Mouse (Mus musculus): ENCODE results near the gene Lonp2. TPM values are rescaled to one million over a fixed set of nuclear protein-coding genes. Genes with fewer than 3 reads are reported as not detected.

Lonp2 gene
- total RNA-seq (2023) = 10 to 100 TPM; 55.3 to 55.5 TPM

DNA sequence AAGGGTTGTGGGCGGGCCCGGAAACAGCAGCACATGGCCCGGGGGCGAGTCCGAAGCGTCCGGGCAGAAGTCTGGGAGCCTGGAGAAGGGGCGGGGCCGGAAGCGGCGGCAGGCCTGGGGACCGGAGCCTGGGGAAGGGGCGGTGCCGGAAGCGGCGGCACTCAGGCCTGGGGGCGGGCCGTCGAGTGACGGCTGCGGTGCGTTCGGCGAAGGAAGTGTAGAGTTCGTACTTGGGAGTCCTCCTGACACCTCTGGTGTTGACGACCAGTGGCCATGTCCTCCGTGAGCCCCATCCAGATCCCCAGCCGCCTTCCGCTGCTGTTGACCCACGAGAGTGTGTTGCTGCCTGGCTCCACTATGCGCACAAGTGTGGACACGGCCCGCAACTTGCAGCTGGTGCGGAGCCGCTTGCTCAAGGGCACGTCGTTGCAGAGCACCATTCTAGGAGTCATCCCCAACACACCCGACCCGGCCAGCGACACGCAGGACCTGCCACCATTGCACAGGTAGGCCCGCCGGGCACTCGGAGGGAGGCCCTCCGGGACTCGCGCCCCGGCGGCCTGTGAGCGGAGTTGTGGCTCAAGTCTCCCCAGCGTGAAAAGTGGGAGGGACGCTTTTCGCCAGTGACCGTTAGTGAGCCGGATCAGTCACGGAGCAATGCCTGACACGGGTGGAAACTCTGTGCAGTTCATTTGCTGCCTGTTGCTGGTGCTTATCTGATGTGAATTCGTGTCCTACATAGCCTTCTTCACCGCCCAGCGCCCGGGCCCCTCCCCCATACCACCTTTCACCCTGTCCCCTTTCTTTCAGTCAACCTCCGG lies at the start of gene Lonp2:
Gene Lonp2, plus strand, starts transcription at position 133 of the 821 bp plus-strand sequence.

DNA sequence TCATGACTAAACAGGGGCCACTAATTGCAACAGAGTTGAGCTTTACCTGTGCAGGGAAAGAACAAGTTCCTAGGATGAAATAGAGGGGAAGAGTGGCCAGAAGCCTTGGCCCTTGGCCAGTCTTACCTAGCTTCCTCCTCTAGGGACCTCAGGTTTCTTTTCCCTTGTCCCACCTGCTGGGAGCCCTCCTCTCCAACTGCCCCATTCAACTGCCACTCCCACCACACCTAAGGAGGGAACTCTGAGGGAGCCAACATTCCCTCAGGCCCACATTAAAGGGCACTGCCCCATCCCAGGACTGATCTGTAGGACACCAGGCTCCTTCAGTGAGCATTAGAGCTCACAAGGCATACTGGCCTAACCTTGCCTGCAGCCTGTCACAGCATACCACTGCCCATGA lies 43.4 kb upstream of the Lonp2 start, which contains the start of gene Abcc12:
Gene Abcc12, minus strand, starts transcription at position 229 of the 400 bp plus-strand sequence.

DNA sequence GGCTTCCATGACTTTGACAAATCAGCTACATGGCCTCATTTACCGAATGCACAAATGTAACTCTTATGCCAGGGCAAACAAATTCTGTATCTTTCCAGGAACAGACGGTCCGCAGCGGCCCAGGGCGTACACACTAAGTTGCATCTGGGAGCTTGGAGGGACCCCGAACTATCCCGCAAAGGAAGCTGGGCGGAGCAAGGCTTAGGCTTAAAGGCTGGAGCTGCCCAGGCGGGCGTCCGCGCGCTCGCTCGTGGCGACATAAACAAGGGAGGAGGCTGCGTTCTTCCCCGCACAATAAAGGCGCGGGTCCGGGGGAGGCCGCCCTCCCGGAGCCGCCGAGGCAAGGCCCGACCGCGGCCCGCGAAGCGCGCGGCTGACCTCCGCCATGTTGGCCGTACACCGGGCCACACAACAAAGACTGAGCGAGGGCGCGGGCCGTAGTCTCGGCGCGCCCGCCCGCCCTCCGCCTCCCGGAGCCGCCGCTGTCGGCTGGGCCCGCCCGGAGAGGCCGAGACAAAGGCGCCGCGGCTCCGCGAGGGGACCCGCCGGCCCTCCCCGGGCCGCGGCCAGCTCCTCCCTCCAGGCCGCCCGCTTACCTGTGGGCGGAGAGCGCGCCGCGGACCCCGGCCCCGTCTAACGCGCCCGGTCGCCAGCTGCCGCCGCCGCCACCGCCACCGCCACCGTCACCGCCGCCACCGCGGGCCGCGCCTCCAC lies 121.5 kb downstream of the Lonp2 start, which contains the start of the genes Gm10638 and Siah1a:
Gene Gm10638, plus strand, starts transcription at position 479 of the 714 bp plus-strand sequence.
Gene Siah1a, minus strand, starts transcription at position 714 of the 714 bp plus-strand sequence.

Other genes starting within 250 kb of the Lonp2 start
- not detected for gene Abcc12, start 43.4 kb upstream of the Lonp2 start, total RNA-seq (2023)
- gene Gm10638, start 121.7 kb downstream of the Lonp2 start, total RNA-seq (2023) = not detected
- gene Siah1a, start 121.9 kb downstream of the Lonp2 start, total RNA-seq (2023) = 10 to 100 TPM; 12.2 to 13.8 TPM